8 mouse cellular contexts compared by ENCODE assay signal in the genomic region with DNA sequence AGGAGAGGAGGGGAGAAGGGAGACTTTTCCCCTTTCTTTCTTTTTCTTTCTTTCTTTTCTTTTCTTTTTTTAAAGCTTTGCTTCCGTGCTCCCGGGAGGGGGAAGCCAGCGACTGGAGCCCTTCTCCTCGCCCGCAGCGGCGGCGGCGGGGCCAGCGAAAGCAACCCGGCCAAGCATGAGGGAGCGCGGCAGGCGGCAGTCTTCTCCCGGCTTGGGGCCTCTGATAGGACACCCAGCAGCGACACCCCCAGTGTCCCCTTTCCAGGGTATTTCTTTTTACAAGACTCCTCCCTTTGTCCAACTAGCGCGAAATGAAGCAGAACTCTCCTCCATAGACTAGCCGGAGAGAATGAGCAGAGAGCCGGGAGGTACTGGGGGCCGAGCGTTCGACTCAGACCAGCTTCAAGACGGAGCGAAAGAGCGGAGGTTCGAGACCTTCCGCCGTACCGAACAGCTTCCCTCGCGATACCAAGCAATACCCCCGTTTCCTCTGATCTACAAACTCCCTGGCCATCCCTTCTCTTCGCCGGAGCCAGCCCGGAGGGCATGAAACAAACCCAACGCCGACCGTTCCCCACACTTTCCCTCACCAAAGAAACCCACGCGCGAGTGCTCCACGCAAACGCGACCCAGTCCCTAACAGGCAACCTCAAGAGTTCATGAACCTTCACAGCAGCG. TPM values are rescaled to one million over a fixed set of nuclear protein-coding genes. Genes with fewer than 3 reads are reported as not detected.
DNase-seq lines count a peak whose midpoint lies in the region; ATAC-seq and TF ChIP-seq lines count a peak whose summit lies in the region.

No protein-coding gene starts in this region.

- no peaks in the 10 kb centered on the region for H3K36me3 ChIP-seq in lung, embryonic 14.5 days (ENCODE audit: insufficient read depth)
- no peaks in the 10 kb centered on the region for H3K36me3 ChIP-seq in kidney, postnatal 0 days (ENCODE audit: insufficient read depth, low read length)
- no peaks in the 10 kb centered on the region for H3K36me3 ChIP-seq in midbrain, embryonic 13.5 days

- no peak for TF ChIP-seq CTCF in lung, embryonic 14.5 days (IDR thresholded peaks at IDR 0.05; ENCODE audit: low read depth)
- no peak for TF ChIP-seq CTCF in bone marrow macrophage, adult 2 months (IDR thresholded peaks at IDR 0.05; ENCODE audit: low read depth, low read length)
- no peak; the same call in 1 of the 2 replicates for TF ChIP-seq CTCF in kidney, postnatal 0 days (IDR thresholded peaks at IDR 0.05; ENCODE audit: low read depth)

- no peak for TF ChIP-seq POLR2A in bone marrow macrophage, adult 2 months (IDR thresholded peaks at IDR 0.05; ENCODE audit: borderline replicate concordance, low read depth, low read length)

- under 1% methylated on average over 46 of the region's 46 CpGs for WGBS in lung, embryonic 14.5 days
- under 1% methylated on average over 46 of the region's 46 CpGs for WGBS in kidney, postnatal 0 days
- WGBS in midbrain, embryonic 13.5 days: under 1% methylated on average over 46 of the region's 46 CpGs

- H3K27me3 ChIP-seq in lung, embryonic 14.5 days (ENCODE audit: insufficient read depth, low read length): peaks cover 97% of the 10 kb centered on the region
- peaks cover 79% of the 10 kb centered on the region for H3K27me3 ChIP-seq in kidney, postnatal 0 days (ENCODE audit: insufficient read depth, low read length)
- H3K27me3 ChIP-seq in midbrain, embryonic 13.5 days: peaks cover 97% of the 10 kb centered on the region

- H3K27ac ChIP-seq in lung, embryonic 14.5 days (ENCODE audit: low read depth): no peak overlapping the region
- no peak overlapping the region for H3K27ac ChIP-seq in bone marrow macrophage, adult 2 months (ENCODE audit: insufficient read depth, low read depth, low read length)
- no peak overlapping the region for H3K27ac ChIP-seq in kidney, postnatal 0 days
- H3K27ac ChIP-seq in midbrain, embryonic 13.5 days: no peak overlapping the region

- H3K4me1 ChIP-seq in lung, embryonic 14.5 days (ENCODE audit: insufficient read depth): no peaks in the 10 kb centered on the region
- H3K4me1 ChIP-seq in bone marrow macrophage, adult 2 months (ENCODE audit: control insufficient read depth, insufficient read depth, low read length): peaks cover 2% of the 10 kb centered on the region; the same call in 1 of the 2 replicates
- peaks cover 18% of the 10 kb centered on the region for H3K4me1 ChIP-seq in kidney, postnatal 0 days (replicated peaks; ENCODE audit: insufficient read depth, low read length)
- H3K4me1 ChIP-seq in midbrain, embryonic 13.5 days (replicated peaks): peaks cover 24% of the 10 kb centered on the region

- peak; percentile 68 for DNase-seq in lung, embryonic 14.5 days
- DNase-seq in lung, postnatal 25 days (ENCODE audit: low spot score): no peak
- peak; percentile 46 to 66 for DNase-seq in gastrocnemius, postnatal 4 days (ENCODE audit: low spot score in 2 of 2)
- no peak for DNase-seq in kidney, postnatal 0 days (ENCODE audit: low spot score)
- no peak for DNase-seq in cerebellum, postnatal 4 days (ENCODE audit: low spot score in 2 of 2)

- no peak for ATAC-seq in lung, embryonic 14.5 days (ENCODE audit: insufficient read depth)
- no peak for ATAC-seq in kidney, postnatal 0 days (replicated peaks; ENCODE audit: low FRiP score, low read depth)
- ATAC-seq in midbrain, embryonic 13.5 days: no peak
- ATAC-seq in erythroid progenitor cell, adult 5-6 weeks (replicated peaks; ENCODE audit: low FRiP score, poor library complexity, severe bottlenecking): no peak

- H3K9me3 ChIP-seq in lung, embryonic 14.5 days (ENCODE audit: low read depth, low read length): no peaks in the 10 kb centered on the region
- H3K9me3 ChIP-seq in kidney, postnatal 0 days (replicated peaks; ENCODE audit: low read length): no peaks in the 10 kb centered on the region
- no peaks in the 10 kb centered on the region for H3K9me3 ChIP-seq in midbrain, embryonic 13.5 days

- peak overlapping the region; percentile 54 for H3K9ac ChIP-seq in lung, embryonic 14.5 days
- H3K9ac ChIP-seq in kidney, postnatal 0 days (ENCODE audit: low read depth, low read length): peak overlapping the region; percentile 36; the same call in 1 of the 2 replicates
- no peak overlapping the region for H3K9ac ChIP-seq in midbrain, embryonic 13.5 days (replicated peaks)

- H3K4me2 ChIP-seq in lung, embryonic 14.5 days: peak overlapping the region; percentile 85
- H3K4me2 ChIP-seq in kidney, postnatal 0 days (ENCODE audit: low read length): peak overlapping the region; percentile 79
- peak overlapping the region; percentile 50 for H3K4me2 ChIP-seq in midbrain, embryonic 13.5 days (replicated peaks)

- peak overlapping the region; percentile 50 for H3K4me3 ChIP-seq in lung, embryonic 14.5 days (ENCODE audit: low read depth, low read length)
- H3K4me3 ChIP-seq in bone marrow macrophage, adult 2 months (ENCODE audit: insufficient read depth, low read length): peak overlapping the region; percentile 54
- peak overlapping the region; percentile 53 for H3K4me3 ChIP-seq in kidney, postnatal 0 days (replicated peaks; ENCODE audit: low read depth, low read length)
- H3K4me3 ChIP-seq in midbrain, embryonic 13.5 days (replicated peaks): peak overlapping the region; percentile 31

RNA-seq across cellular contexts. Expression of a gene that starts 8.5 kb away (rescaled TPM):
- 0.45 and 0.53 TPM in 2 replicates for polyA plus RNA-seq in lung, embryonic 14.5 days (2014; fragmentation: Nextera tagmentation; extraction: Ambion mirVana)
- polyA plus RNA-seq in bone marrow macrophage, adult 2 months (2012; ENCODE audit: insufficient read depth, insufficient read length, missing spikeins): 0.59 TPM in 1 of 2 replicates, not detected in the other
- 10 to 100 TPM; 51.0 to 60.8 TPM for total RNA-seq in gastrocnemius, postnatal 4 days (2021)
- 0.26 and 0.46 TPM in 2 replicates for polyA plus RNA-seq in kidney, postnatal 0 days (2015; fragmentation: Nextera tagmentation; extraction: Ambion mirVana)
- 0.64 and 0.70 TPM in 2 replicates for polyA plus RNA-seq in midbrain, embryonic 13.5 days (2015; fragmentation: Nextera tagmentation; extraction: Ambion mirVana)
- total RNA-seq in erythroid progenitor cell, adult 5-6 weeks (2015; ENCODE audit: low replicate concordance): not detected in 2 replicates
- total RNA-seq in erythroid progenitor cell, adult 5-6 weeks (2017; ENCODE audit: low replicate concordance): 0.51 TPM in 1 of 2 replicates, not detected in the other

Comparison
In these comparisons a context has a peak if more than half of its experiments do, and no peak if none do; other contexts are left out.
1. DNase-seq: peak in lung, embryonic 14.5 days (single experiment) and gastrocnemius, postnatal 4 days (2 of 2); none in lung, postnatal 25 days (single experiment), kidney, postnatal 0 days (single experiment) and cerebellum, postnatal 4 days (0 of 2).
2. Peak in every context shown above with its lines, with median percentiles within 50 percentile points of each other: H3K4me2 ChIP-seq and H3K4me3 ChIP-seq.